Mouse (Mus musculus): ENCODE measurements around the gene Mical2.

The Mical2 gene

DNA sequence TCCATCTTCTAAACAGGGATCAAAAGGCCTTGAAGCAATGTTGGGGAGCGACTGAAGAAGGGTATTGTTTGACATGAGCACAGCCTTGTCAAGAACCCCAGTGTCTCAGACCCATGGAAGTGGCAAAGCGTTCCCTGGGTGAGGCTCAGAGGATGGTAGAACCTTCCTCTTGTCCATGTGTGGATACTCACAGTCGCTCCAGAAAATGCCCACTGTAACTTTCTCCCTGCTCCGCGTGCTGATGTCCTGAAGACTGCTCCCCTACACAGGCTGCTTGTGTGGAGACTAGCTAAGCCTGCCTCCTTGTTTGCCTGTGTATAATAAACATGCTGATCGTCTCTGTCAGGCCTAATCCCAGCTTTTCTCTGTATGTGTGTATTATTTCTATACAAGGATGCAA lies 228.7 kb downstream of the Mical2 start:
- no peak for DNase-seq (ENCODE audit: low read depth, low spot score)

DNA sequence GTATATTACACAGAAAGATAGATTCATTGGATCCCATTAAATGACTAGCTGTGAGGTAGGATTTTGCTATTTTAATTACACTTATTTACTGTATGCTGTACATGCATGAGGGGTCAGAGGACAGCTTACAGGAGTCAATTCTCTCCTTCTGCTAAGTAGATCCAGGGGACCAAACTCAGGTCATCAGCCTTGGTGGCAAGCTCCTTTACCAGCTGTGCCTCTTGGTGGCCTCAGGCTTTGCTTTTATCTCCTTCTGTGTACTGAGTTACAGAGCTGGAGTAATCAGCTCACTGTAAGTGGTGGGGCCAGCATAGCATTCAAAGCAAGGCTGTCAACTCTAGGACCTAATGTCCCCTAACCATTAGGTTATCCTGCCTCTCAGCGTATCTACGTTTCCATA lies 229.3 kb downstream of the Mical2 start:
- DNase-seq (ENCODE audit: low read depth, low spot score): no peak

GRCm38 (mm10) chr7:112455566-112456110 lies 230.0 kb downstream of the Mical2 start:
- DNase-seq (ENCODE audit: low read depth, low spot score): no peak

- no peak for DNase-seq (ENCODE audit: low read depth, low spot score)
Observed at GRCm38 (mm10) chr7:112457373-112457772, 231.7 kb downstream of the Mical2 start.

DNA sequence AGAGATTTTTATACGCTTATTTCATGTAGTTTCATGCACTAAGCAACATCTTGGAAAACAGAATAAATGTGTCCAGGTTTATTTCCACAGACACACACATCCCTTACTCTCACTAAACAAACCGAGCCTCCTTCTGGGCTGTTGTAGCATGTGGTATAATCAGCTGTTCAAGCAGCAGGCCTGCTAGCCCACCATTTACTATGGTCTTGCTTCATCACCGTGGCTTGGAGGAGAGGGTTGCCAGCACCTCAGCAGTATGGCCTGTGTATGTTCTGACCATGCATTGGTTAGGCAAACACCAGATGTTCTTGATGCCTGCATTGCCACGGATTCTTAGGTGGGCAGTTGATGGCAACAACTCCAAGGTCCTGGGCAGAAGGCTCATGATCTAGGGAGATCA lies 232.3 kb downstream of the Mical2 start:
- no peak for DNase-seq (ENCODE audit: low read depth, low spot score)

DNA sequence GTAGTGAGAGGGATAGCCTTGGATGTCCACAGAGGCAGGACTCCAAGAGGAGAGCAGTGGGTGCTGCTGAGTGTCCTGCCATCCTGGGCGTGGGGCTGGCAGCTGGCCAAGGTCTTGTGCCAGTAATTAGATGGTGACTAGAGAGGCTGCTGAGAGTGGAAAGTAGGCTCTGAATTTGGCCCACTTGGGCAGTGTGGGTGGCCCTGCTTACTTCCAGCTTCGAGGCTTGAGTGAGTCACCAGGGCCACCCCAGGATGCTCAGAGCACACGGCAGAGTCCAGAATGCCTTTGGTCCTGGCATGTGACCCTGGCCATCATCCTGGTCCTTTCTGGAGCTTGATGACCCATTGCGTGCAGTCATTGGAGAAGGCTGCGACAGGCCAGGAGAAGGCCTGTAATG lies 232.8 kb downstream of the Mical2 start:
- no peak for DNase-seq (ENCODE audit: low read depth, low spot score)
